Mouse (Mus musculus): ENCODE results near the gene Cask. TPM values are rescaled to one million over a fixed set of nuclear protein-coding genes. Genes with fewer than 3 reads are reported as not detected.

The Cask gene
- polyA plus RNA-seq, 1 experiment from 2014 or later: 45.9 TPM

DNA sequence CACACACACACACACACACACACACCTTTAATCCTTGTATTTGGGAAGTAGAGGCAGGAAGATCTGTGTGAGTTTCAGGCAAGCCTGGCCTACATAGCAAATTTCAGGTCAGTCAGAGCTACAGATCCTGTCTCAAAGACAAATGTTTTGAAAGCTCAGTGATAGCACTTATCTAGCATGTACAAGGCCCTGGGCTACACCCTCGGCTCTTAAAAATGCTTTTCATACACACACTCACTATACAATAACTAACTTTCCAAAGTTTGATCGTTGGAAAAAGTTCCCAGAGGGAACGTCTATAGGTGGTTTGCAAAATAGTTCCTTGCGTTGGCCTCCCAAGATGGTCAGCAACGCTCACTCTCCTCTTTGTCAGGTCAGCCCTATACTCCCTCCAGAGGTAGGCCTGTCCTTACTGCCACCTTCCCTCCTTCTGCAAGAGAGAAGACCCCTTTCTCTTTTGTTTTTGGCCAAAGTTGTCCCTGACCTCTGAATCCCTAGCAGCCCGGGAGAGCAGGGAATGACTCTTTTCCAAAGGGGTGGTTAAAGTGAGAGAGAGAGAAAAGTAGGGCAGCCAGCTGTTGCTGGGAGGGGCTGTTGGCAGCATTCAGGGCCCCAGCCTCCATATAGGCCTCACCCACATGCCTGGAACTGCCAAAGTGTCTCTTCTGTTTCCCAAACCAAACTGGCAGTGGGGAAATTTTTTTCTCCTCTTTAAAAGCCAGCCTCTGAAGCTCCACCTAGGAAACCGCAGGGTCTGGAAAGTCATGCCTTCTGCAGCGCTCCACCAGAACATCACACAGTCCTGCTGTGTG lies 356.1 kb downstream of the Cask start:
- 0 out of 2 replicates have a peak, but pooled peaks cover 9% of the 10 kb centered on the region for H3K27me3 ChIP-seq
- H3K27ac ChIP-seq: no peak overlapping the region
- H3K4me2 ChIP-seq: no peak overlapping the region
- H3K9ac ChIP-seq: no peak overlapping the region
- no peak overlapping the region for H3K4me3 ChIP-seq
- no peaks in the 10 kb centered on the region for H3K9me3 ChIP-seq
- no peaks in the 10 kb centered on the region for H3K4me1 ChIP-seq (replicated peaks)
- ATAC-seq (ENCODE audit: low FRiP score): no peak
- no peaks in the 10 kb centered on the region for H3K36me3 ChIP-seq
- 77% methylated on average over 8 of the region's 8 CpGs for WGBS

DNA sequence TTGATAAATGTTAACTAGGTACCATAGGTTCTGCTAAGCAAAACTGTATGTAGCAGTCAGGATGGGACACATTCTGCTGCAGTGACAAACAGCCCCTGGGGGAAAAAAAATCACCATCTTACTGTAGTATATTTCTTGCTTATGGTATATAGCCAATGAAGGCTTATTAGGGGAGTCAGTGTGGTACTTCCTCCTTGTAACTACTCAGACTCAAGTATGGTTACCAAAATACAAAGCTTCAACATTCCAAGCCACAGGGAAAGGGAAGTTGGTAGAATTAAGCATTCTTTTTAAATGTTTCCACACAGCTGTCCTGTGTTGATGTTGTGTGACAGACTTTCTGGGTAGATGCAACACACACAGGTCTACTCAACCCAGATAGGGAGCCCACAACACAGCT lies 358.2 kb downstream of the Cask start:
- Histone ChIP-seq H3K9ac (no peak overlapping the region), H3K4me1 (replicated peaks) (no peaks in the 10 kb centered on the region), H3K36me3 (no peaks in the 10 kb centered on the region), H3K27ac (no peak overlapping the region), H3K4me3 (no peak overlapping the region), H3K4me2 (no peak overlapping the region), H3K9me3 (no peaks in the 10 kb centered on the region), H3K27me3 (0 out of 2 replicates have a peak, but pooled peaks cover 9% of the 10 kb centered on the region)
- ATAC-seq (ENCODE audit: low FRiP score): no peak

- Histone ChIP-seq H3K9me3 (0 out of 2 replicates have a peak, but pooled peaks cover 8% of the 10 kb centered on the region), H3K27me3 (0 out of 2 replicates have a peak, but pooled peaks cover 9% of the 10 kb centered on the region), H3K4me2 (no peak overlapping the region), H3K9ac (no peak overlapping the region), H3K36me3 (no peaks in the 10 kb centered on the region), H3K27ac (no peak overlapping the region), H3K4me1 (replicated peaks) (no peaks in the 10 kb centered on the region), H3K4me3 (no peak overlapping the region)
- 60% methylated on average over 3 of the region's 3 CpGs for WGBS
- no peak for ATAC-seq (ENCODE audit: low FRiP score)
These were observed 360.2 kb downstream of the Cask start for GRCm38 (mm10) chrX:13490941-13491340.

GRCm38 (mm10) chrX:13489761-13490160 lies 361.4 kb downstream of the Cask start:
- Histone ChIP-seq H3K36me3 (no peaks in the 10 kb centered on the region), H3K4me2 (no peak overlapping the region), H3K4me1 (replicated peaks) (no peaks in the 10 kb centered on the region), H3K9me3 (0 out of 2 replicates have a peak, but pooled peaks cover 9% of the 10 kb centered on the region), H3K4me3 (no peak overlapping the region), H3K9ac (no peak overlapping the region), H3K27me3 (0 out of 2 replicates have a peak, but pooled peaks cover 9% of the 10 kb centered on the region), H3K27ac (no peak overlapping the region)
- ATAC-seq (ENCODE audit: low FRiP score): no peak
- WGBS: 90% methylated on average over 1 of the region's 1 CpGs

- no peak for ATAC-seq (ENCODE audit: low FRiP score)
- Histone ChIP-seq H3K4me3 (no peak overlapping the region), H3K27ac (no peak overlapping the region), H3K4me1 (replicated peaks) (no peaks in the 10 kb centered on the region), H3K9me3 (0 out of 2 replicates have a peak, but pooled peaks cover 9% of the 10 kb centered on the region), H3K9ac (no peak overlapping the region), H3K36me3 (no peaks in the 10 kb centered on the region), H3K4me2 (no peak overlapping the region), H3K27me3 (0 out of 2 replicates have a peak, but pooled peaks cover 9% of the 10 kb centered on the region)
- 74% methylated on average over 3 of the region's 3 CpGs for WGBS
These were observed 362.2 kb downstream of the Cask start for GRCm38 (mm10) chrX:13489001-13489400.

DNA sequence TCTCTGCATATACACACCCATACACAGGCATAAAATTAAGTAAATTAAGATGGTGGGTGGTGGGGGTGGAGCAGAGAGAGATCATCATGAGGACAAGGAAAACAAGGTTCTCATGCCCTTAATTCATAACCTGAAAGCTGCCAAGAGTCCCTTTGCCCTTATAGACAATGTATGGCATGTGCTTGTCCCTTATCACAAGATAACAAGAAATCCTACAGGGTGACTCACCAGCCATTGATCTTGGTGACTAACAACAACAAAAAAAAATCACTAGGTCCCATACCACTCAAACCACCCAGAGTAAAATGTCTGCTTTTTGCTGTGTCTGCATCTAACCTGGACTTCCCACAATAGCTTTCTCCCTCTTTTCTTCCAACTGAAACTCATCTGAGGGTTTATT lies 366.7 kb downstream of the Cask start:
- H3K27me3 ChIP-seq: peaks cover 6% of the 10 kb centered on the region; the same call in 1 of the 2 replicates
- ATAC-seq (ENCODE audit: low FRiP score): no peak
- H3K9ac ChIP-seq: no peak overlapping the region

DNA sequence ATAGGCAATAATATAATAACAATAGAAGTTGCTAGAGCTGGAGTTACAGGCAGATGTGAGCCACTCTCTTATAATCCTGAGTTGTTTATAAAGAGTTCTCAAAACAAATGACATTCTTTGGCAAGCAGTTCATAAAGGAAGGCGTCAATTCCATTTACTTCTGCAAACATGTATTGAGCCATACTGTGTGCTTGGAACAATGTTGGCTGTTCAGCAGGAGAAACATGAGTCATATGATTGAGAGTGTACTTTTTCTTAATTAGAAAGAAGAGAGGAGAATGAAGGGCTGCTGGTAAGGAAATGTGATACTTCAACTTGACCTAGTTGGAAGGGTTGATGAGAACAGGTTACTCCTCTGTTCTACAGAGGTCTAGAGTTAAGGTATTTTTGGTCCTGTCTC lies 368.6 kb downstream of the Cask start:
- Histone ChIP-seq H3K36me3 (no peaks in the 10 kb centered on the region), H3K27me3 (peaks cover 10% of the 10 kb centered on the region; the same call in 1 of the 2 replicates), H3K4me1 (replicated peaks) (no peaks in the 10 kb centered on the region), H3K4me2 (no peak overlapping the region), H3K4me3 (no peak overlapping the region), H3K9me3 (0 out of 2 replicates have a peak, but pooled peaks cover 9% of the 10 kb centered on the region), H3K27ac (no peak overlapping the region), H3K9ac (no peak overlapping the region)
- no peak for ATAC-seq (ENCODE audit: low FRiP score)
- 87% methylated on average over 1 of the region's 1 CpGs for WGBS

More for the DNA sequence above, 366.7 kb downstream of the Cask start:
- no peaks in the 10 kb centered on the region for H3K36me3 ChIP-seq
- H3K4me3 ChIP-seq: no peak overlapping the region
- no peak overlapping the region for H3K27ac ChIP-seq
- H3K4me1 ChIP-seq (replicated peaks): no peaks in the 10 kb centered on the region
- H3K4me2 ChIP-seq: no peak overlapping the region
- H3K9me3 ChIP-seq: 0 out of 2 replicates have a peak, but pooled peaks cover 9% of the 10 kb centered on the region

DNA sequence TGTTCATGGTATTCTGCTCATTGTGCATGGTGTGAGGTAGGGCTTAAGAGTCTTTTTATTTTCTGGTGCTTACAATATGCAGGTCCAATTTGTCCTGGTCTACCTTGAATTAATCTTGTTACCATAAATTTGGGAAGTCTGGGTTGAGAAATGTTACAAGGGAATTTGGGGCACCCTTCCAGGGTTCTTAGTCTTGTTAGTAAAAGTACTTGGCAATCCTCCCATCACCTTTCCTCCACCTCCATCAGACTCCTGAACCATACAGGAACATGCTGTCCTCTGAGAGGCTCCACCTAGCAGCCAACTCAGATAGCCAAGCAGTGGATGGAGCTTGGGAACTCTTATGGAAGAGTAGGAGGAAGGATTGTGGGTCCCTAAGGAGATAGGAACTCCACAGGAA lies 371.6 kb downstream of the Cask start:
- H3K27ac ChIP-seq: no peak overlapping the region
- no peaks in the 10 kb centered on the region for H3K36me3 ChIP-seq
- no peak overlapping the region for H3K9ac ChIP-seq
- no peak for ATAC-seq (ENCODE audit: low FRiP score)
- no peaks in the 10 kb centered on the region for H3K4me1 ChIP-seq (replicated peaks)
- H3K4me3 ChIP-seq: no peak overlapping the region
- no peak overlapping the region for H3K4me2 ChIP-seq
- peaks cover 13% of the 10 kb centered on the region; the same call in 1 of the 2 replicates for H3K27me3 ChIP-seq
- no peaks in the 10 kb centered on the region for H3K9me3 ChIP-seq

- H3K27me3 ChIP-seq: peaks cover 16% of the 10 kb centered on the region; the same call in 1 of the 2 replicates
- 75% methylated on average over 5 of the region's 5 CpGs for WGBS
- no peak overlapping the region for H3K9ac ChIP-seq
- H3K4me1 ChIP-seq (replicated peaks): no peaks in the 10 kb centered on the region
- no peak overlapping the region for H3K4me2 ChIP-seq
- no peak for ATAC-seq (ENCODE audit: low FRiP score)
- no peak overlapping the region for H3K4me3 ChIP-seq
- no peak overlapping the region for H3K27ac ChIP-seq
- no peaks in the 10 kb centered on the region for H3K9me3 ChIP-seq
- H3K36me3 ChIP-seq: no peaks in the 10 kb centered on the region
These were observed 372.9 kb downstream of the Cask start for GRCm38 (mm10) chrX:13478298-13478697.

DNA sequence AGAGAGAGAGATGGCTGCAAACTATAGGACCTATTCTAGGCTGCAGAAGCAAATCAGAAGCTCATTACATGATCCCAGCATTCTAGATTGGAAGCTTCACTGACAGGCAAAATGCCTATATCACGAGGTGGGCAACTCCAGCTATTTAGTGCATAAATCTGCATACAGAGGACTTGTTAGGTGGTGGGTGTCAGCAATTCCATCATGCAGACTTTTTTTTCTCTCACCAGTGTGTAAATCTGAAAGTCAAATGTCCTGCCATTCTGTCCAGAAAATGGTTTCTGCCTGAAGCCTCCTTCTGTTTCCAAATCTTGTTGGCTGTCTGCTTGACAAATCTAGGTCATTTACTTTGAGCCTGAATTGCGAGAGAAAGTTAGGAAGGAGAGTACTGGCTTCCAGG lies 373.6 kb downstream of the Cask start:
- peaks cover 16% of the 10 kb centered on the region; the same call in 1 of the 2 replicates for H3K27me3 ChIP-seq
- no peak overlapping the region for H3K27ac ChIP-seq
- H3K4me1 ChIP-seq (replicated peaks): no peaks in the 10 kb centered on the region
- H3K4me3 ChIP-seq: no peak overlapping the region
- no peak for ATAC-seq (ENCODE audit: low FRiP score)
- H3K36me3 ChIP-seq: no peaks in the 10 kb centered on the region
- H3K9me3 ChIP-seq: no peaks in the 10 kb centered on the region
- WGBS: 54% methylated on average over 2 of the region's 2 CpGs
- no peak overlapping the region for H3K9ac ChIP-seq
- no peak overlapping the region for H3K4me2 ChIP-seq

DNA sequence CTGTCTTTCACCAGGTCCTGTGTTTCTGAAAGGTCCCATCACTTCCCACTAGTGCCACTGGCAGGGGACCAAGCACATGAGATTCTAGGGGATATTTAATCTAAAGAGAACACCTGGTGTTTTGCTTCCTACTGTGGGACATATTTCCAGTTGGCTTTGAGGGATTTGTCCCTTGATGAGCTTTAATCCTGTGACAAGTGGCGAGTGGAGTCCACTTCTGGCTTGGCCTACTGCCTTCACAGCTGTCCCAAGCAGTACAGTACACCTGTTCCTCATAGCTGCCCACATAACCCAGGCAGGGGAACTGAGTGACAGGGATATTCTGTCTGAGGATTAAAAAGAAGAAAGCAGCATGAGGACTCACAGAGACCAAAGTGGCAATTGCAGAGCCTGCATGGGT lies 375.8 kb downstream of the Cask start:
- ATAC-seq (ENCODE audit: low FRiP score): no peak
- WGBS: 64% methylated on average over 1 of the region's 1 CpGs
- H3K4me1 ChIP-seq (replicated peaks): no peaks in the 10 kb centered on the region
- H3K27me3 ChIP-seq: peaks cover 13% of the 10 kb centered on the region; the same call in 1 of the 2 replicates
- H3K9ac ChIP-seq: no peak overlapping the region
- H3K4me3 ChIP-seq: no peak overlapping the region
- no peaks in the 10 kb centered on the region for H3K9me3 ChIP-seq
- H3K36me3 ChIP-seq: no peaks in the 10 kb centered on the region
- H3K27ac ChIP-seq: no peak overlapping the region
- H3K4me2 ChIP-seq: no peak overlapping the region

- Histone ChIP-seq H3K4me3 (no peak overlapping the region), H3K36me3 (no peaks in the 10 kb centered on the region), H3K9me3 (no peaks in the 10 kb centered on the region), H3K4me1 (replicated peaks) (no peaks in the 10 kb centered on the region), H3K4me2 (no peak overlapping the region), H3K27ac (no peak overlapping the region), H3K9ac (no peak overlapping the region), H3K27me3 (peaks cover 13% of the 10 kb centered on the region; the same call in 1 of the 2 replicates)
- no peak for ATAC-seq (ENCODE audit: low FRiP score)
- WGBS: 90% methylated on average over 4 of the region's 4 CpGs
These were observed 378.4 kb downstream of the Cask start for GRCm38 (mm10) chrX:13472751-13473225.

GRCm38 (mm10) chrX:13471925-13472324 lies 379.2 kb downstream of the Cask start:
- H3K27ac ChIP-seq: no peak overlapping the region
- ATAC-seq (ENCODE audit: low FRiP score): no peak
- no peaks in the 10 kb centered on the region for H3K4me1 ChIP-seq (replicated peaks)
- no peak overlapping the region for H3K4me3 ChIP-seq
- H3K4me2 ChIP-seq: no peak overlapping the region
- peaks cover 13% of the 10 kb centered on the region; the same call in 1 of the 2 replicates for H3K27me3 ChIP-seq
- H3K36me3 ChIP-seq: no peaks in the 10 kb centered on the region
- no peak overlapping the region for H3K9ac ChIP-seq
- WGBS: 77% methylated on average over 3 of the region's 3 CpGs
- H3K9me3 ChIP-seq: no peaks in the 10 kb centered on the region
